In genomic region chr15:82164061-82164399, GRCm38 (mm10) we compare ENCODE assay signal across 9 mouse cellular contexts. TPM values are rescaled to one million over a fixed set of nuclear protein-coding genes. Genes with fewer than 3 reads are reported as not detected.
DNase-seq lines count a peak whose midpoint lies in the region; ATAC-seq and TF ChIP-seq lines count a peak whose summit lies in the region.
"Had no signal": no experiment of that assay in that cellular context is flagged by ENCODE, and none has a peak within 500 bp of the region (broad histone marks: within the 10 kb centered on the region; RNA-seq: fewer than 3 reads in every experiment).

No protein-coding gene starts in this region.

- intact Hi-C loops in heart, postnatal 14 days (cut with DNase I): loop anchor here (2.0 kb wide), 2 partner anchors 25 to 99 kb away; no protein-coding TSS in a partner anchor

- H3K36me3 ChIP-seq in heart, embryonic 16.5 days (ENCODE audit: control insufficient read depth, insufficient read depth): no peaks in the 10 kb centered on the region
- no peaks in the 10 kb centered on the region for H3K36me3 ChIP-seq in liver, adult 2 months (ENCODE audit: control insufficient read depth, insufficient read depth, low read length)
- H3K36me3 ChIP-seq: limb, embryonic 13.5 days had no signal

- TF ChIP-seq CTCF in liver, adult 2 months (IDR thresholded peaks at IDR 0.05; ENCODE audit: low read depth, low read length): 0 out of 2 replicates have a peak, but pooled peaks have one; percentile 26

- no peaks in the 10 kb centered on the region for H3K9me3 ChIP-seq in heart, embryonic 16.5 days (replicated peaks; ENCODE audit: control insufficient read depth, low read length)
- H3K9me3 ChIP-seq: limb, embryonic 13.5 days had no signal

- H3K4me1 ChIP-seq in heart, embryonic 16.5 days (ENCODE audit: control insufficient read depth, insufficient read depth, low read length): peaks cover 58% of the 10 kb centered on the region
- peaks cover 8% of the 10 kb centered on the region for H3K4me1 ChIP-seq in liver, adult 2 months (ENCODE audit: control insufficient read depth, insufficient read depth, low read length)

- H3K27ac ChIP-seq in heart, embryonic 16.5 days (ENCODE audit: low read length): peak overlapping the region; percentile 49
- H3K27ac ChIP-seq in liver, adult 2 months (replicated peaks; ENCODE audit: insufficient read depth, low read depth, low read length): no peak overlapping the region
- H3K27ac ChIP-seq: limb, embryonic 13.5 days had no signal

- WGBS in heart, embryonic 16.5 days: 61% methylated on average over 4 of the region's 4 CpGs
- 38% methylated on average over 4 of the region's 4 CpGs for WGBS in liver, adult 2 months

- no peaks in the 10 kb centered on the region for H3K27me3 ChIP-seq in heart, embryonic 16.5 days (ENCODE audit: control insufficient read depth, insufficient read depth, low read length)
- H3K27me3 ChIP-seq in liver, adult 2 months (ENCODE audit: control insufficient read depth, insufficient read depth, low read length): no peaks in the 10 kb centered on the region
- H3K27me3 ChIP-seq: limb, embryonic 13.5 days had no signal

- no peak overlapping the region for H3K4me2 ChIP-seq in heart, embryonic 16.5 days (ENCODE audit: low read depth, low read length)
- H3K4me2 ChIP-seq: limb, embryonic 13.5 days had no signal

- no peak for DNase-seq in heart, postnatal 14 days
- DNase-seq in thymus, postnatal 25 days: peak; percentile 44
- DNase-seq in thymus, adult 18-20 months: no peak
- peak; percentile 45 for DNase-seq in liver, adult 2 months (ENCODE audit: extremely low read depth, low read depth, low spot score)
- no peak for DNase-seq in right cerebral cortex, postnatal 4 days
- DNase-seq in cerebellum, postnatal 14 days: no peak
- DNase-seq in adrenal gland, adult 8-10 months: no peak

- H3K79me2 ChIP-seq in liver, adult 2 months (ENCODE audit: control insufficient read depth, insufficient read depth, low read length): peaks cover 39% of the 10 kb centered on the region; the same call in 1 of the 2 replicates

- no peak for TF ChIP-seq POLR2A in liver, adult 2 months (IDR thresholded peaks at IDR 0.05; ENCODE audit: extremely low read depth, insufficient read depth, low read length)

- H3K4me3 ChIP-seq in heart, embryonic 16.5 days (ENCODE audit: low read length): no peak overlapping the region
- no peak overlapping the region for H3K4me3 ChIP-seq in liver, adult 2 months (ENCODE audit: insufficient read depth, low read depth, low read length)
- H3K4me3 ChIP-seq: limb, embryonic 13.5 days had no signal

- H3K9ac ChIP-seq in heart, embryonic 16.5 days (ENCODE audit: low read length): no peak overlapping the region
- no peak overlapping the region for H3K9ac ChIP-seq in liver, adult 2 months (ENCODE audit: low read depth, low read length)
- H3K9ac ChIP-seq: limb, embryonic 13.5 days had no signal

- no peak for ATAC-seq in heart, embryonic 16.5 days (replicated peaks; ENCODE audit: extremely low read depth, insufficient read depth, low FRiP score)

RNA-seq across cellular contexts. Expression of gene Srebf2, which starts 17.0 kb away (rescaled TPM):
- 91.6 and 92.0 TPM in 2 replicates for polyA plus RNA-seq in heart, embryonic 16.5 days (2015; fragmentation: Nextera tagmentation; extraction: Ambion mirVana)
- total RNA-seq in heart, postnatal 14 days (2021): 10 to 100 TPM; 18.7 to 22.6 TPM
- 16.5 and 25.0 TPM in 2 replicates for total RNA-seq in liver, adult 2 months (2014; rRNA removed)
- polyA plus RNA-seq in liver, adult 2 months (2012; rRNA removed): 66.3 and 71.2 TPM in 2 replicates
- total RNA-seq in adrenal gland, adult 8-10 months (2022): 100 to 1,000 TPM in 2 of 4 experiments, 10 to 100 TPM in 2; 83.2 to 144 (median 107) TPM

RNA-seq across cellular contexts. Expression of gene Ccdc134, which starts 36.3 kb away (rescaled TPM):
- 9.9 and 11.7 TPM in 2 replicates for polyA plus RNA-seq in heart, embryonic 16.5 days (2015; fragmentation: Nextera tagmentation; extraction: Ambion mirVana)
- 1 to 10 TPM; 4.8 to 5.8 TPM for total RNA-seq in heart, postnatal 14 days (2021)
- total RNA-seq in liver, adult 2 months (2014; rRNA removed): 1.3 and 1.8 TPM in 2 replicates
- 5.2 and 8.2 TPM in 2 replicates for polyA plus RNA-seq in liver, adult 2 months (2012; rRNA removed)
- total RNA-seq in adrenal gland, adult 8-10 months (2022): 10 to 100 TPM in 3 of 4 experiments, 1 to 10 TPM in 1; 8.9 to 13.7 (median 12.5) TPM

RNA-seq across cellular contexts. Expression of gene Shisa8, which starts 48.6 kb away (rescaled TPM):
- polyA plus RNA-seq in heart, embryonic 16.5 days (2015; fragmentation: Nextera tagmentation; extraction: Ambion mirVana): 0.15 and 0.32 TPM in 2 replicates
- under 1 TPM; 0.14 to 0.34 TPM for total RNA-seq in heart, postnatal 14 days (2021)
- total RNA-seq in liver, adult 2 months (2014; rRNA removed): 0.09 and 0.47 TPM in 2 replicates
- 0.07 and 0.77 TPM in 2 replicates for polyA plus RNA-seq in liver, adult 2 months (2012; rRNA removed)
- total RNA-seq in adrenal gland, adult 8-10 months (2022): under 1 TPM in 3 of 4 experiments, not detected in 1; 0.14 to 0.24 (median 0.17) TPM

Comparison
In these comparisons a context has a peak if more than half of its experiments do, and no peak if none do; other contexts are left out.
1. DNase-seq: peak in thymus, postnatal 25 days (single experiment) and liver, adult 2 months (single experiment); none in heart, postnatal 14 days (0 of 2), thymus, adult 18-20 months (0 of 2), right cerebral cortex, postnatal 4 days (single experiment), cerebellum, postnatal 14 days (0 of 2) and adrenal gland, adult 8-10 months (single experiment).